Mouse (Mus musculus) gastrocnemius, adult 18-20 months (tissue): ENCODE measurements around the gene 1700023F06Rik. TPM values are rescaled to one million over a fixed set of nuclear protein-coding genes. Genes with fewer than 3 reads are reported as not detected.

Experiments used
- DNase-seq: peaks from one replicate; pipeline ENCODE4 v3.0.0; 2021; ENCODE audit warnings: low spot score
- long read RNA-seq, 2 experiments: library from polyadenylated mRNA; stranded (forward); transcript quantifications; one replicate each; pipeline ENCODE4 v2.0.0; 2021
- total RNA-seq, 2 experiments: library from RNA; stranded (reverse); gene quantifications; 2 replicates each; pipeline ENCODE4 v1.2.3; 2021

Gene 1700023F06Rik
- total RNA-seq = not detected
- long read RNA-seq, experiment 1 = 0 reads
- long read RNA-seq, experiment 2, partial matches to known transcripts = 1 of 1 reads
- long read RNA-seq, experiment 2, other reads (novel, unspliced or antisense) = 0 of 1 reads

DNA sequence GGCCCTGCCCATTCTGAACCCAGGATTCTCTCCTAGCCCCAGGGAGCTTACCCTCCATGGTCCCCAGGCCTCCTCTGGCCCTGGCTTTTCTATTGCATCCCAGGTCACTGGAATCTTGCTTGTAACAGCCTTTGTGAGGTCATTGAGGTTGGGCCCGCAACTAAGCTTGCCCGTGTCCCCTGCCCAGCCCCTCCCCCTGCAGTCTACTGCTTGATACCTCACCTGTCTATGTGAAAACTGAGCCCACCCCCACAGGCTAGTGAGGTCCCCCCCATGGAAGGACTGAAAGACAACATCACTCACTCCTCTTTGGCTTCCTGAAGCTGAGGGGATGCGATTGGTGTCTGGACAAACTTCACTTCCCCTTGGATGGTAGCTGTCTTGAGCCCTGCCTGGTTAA, at the start of gene 1700023F06Rik:
1700023F06Rik (minus strand) TSS at position 101 of the 400 bp plus-strand sequence.
- DNase-seq = no peak

DNA sequence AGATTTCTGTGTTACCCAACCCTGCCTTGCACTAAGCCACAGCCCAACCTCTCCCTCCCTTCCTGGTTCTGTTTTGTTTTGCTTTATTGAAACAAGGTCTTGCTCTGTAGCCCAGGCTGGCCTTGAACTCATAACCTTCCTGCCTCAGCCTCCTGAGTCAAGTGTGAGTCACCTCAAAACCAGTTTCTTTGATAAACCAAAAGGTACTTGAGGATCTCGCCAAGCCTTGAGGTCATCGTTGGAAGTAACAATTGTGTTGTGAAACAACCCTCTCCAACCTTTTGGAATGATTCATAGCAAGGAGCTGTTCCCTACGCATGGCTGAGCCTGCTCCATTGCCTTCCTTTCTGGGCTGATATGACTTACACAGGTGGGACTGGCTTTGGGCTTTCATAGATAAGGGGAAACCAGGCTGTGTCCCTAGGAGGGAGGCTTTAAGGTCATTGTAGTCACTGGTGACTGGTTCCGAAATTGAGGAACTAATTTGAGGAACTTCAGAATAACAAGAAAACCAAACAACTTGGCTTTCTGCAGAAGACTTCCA, 49.7 kb upstream of the 1700023F06Rik start:
- DNase-seq = no peak

DNA sequence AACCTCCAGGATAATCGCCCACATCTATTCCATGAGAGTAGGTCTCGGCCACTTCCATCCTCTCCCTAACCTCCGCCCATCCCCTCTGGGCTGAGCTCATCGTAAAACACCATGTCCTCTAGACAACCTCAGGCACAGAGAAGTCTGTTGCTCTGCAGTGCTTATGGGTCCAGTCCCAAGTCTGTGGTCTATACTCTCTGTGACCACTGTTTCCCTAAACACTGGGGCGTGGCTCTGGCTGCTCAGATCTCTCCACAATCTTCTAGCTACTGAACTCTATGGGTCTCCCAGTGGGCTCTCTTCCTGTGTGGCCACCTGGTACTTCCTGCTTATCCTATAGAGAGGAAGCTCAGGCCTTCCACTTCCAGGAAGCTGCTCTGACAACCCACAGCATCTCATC, 45.2 kb upstream of the 1700023F06Rik start:
- DNase-seq = no peak

- DNase-seq = no peak
These were observed 44.0 kb upstream of the 1700023F06Rik start for GRCm38 (mm10) chr11:103252380-103252779.

DNA sequence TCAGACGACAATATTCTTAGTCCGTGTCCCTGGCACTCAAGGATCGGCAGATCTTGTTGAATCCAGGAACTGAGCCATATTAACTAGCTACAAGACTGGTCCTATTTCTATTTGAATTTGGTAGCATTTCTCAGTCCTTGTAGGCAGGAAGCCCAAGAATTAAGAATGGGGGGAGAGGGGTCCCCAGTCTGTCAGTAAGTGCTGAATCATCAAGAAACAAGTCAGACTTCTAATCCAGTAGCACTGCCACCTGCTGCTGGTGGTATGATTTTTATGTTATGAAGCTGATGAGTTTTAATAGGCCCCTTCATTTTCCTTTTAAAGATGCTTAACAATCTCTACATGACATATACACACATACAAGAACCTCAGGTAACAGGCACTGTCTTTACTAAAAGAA, 42.0 kb upstream of the 1700023F06Rik start:
- no peak for DNase-seq

GRCm38 (mm10) chr11:103249509-103249908, 41.2 kb upstream of the 1700023F06Rik start:
- no peak for DNase-seq

- DNase-seq = no peak
These were observed 40.5 kb upstream of the 1700023F06Rik start for GRCm38 (mm10) chr11:103248837-103249236.

GRCm38 (mm10) chr11:103247504-103248177, 39.3 kb upstream of the 1700023F06Rik start:
- DNase-seq = peak; percentile 65

GRCm38 (mm10) chr11:103246731-103247290, 38.5 kb upstream of the 1700023F06Rik start:
- no peak for DNase-seq

DNA sequence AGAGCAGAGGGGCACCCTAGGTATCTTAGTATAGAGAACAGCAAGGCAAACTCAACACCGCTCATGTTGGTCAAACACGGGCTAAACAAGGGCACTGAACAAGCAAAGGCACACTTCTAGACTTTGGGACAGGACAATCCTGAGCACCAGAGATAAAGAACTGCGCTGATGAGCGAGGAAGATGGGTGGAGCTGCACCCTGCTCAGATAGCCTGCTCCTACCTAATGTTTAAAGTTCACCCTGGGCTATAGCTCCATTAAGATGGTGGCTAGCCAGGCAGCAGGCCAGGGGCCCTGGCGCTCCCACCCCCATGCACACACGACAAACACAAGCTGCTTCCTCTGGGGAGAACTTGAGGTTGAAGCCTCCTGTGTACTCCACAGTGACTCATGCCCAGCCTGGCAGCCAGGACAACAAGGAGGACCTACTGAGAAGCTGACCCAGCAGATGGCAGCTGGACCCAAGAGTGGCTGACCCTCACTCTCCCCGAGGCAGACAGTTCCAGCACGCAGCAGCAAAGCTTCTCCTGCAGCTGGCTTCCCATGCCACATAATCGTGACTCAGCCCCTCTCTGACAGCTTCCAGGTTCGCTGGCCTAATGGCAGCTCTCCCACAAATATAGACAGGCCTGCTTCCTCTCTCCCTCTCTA, 37.8 kb upstream of the 1700023F06Rik start:
- DNase-seq = peak; percentile 61

DNA sequence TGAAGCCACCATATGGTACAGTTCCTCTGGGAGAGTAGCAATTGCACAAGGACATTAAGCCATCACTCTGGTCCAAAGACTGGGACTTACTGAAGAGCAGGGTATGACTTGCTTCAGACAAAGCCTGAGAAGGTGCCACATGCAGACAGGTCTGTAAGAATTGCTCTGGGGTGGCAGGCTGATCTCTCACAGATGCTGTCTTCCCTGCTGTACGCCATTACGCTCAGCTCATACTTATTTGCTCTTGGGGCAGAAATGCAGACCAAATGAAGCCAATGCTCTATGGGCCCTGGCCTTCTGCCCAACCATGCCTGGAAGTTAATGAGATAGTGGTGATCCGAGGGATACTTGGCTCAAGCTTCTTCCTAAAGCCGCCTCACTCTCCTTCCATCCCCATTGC, 36.5 kb upstream of the 1700023F06Rik start:
- no peak for DNase-seq

DNA sequence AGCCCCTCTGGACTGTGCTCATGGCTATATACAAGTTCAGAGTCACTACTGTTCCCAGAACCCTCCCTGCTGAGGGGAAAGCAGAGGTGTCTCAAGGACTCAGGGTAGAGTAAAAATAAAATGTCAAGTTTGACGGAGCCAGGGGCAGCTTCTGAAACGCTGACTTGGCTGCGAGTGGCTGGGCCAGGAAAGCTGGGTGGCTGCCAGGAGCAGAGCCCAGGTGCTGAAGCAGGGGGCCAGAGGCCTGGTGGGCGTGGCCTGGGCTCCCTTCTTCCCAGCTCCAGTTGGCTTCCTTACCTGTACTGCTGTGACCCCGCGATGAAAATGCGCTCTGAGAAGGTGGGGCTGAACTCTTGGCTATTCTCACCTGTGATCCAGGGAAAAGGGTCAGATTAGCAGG, 32.4 kb upstream of the 1700023F06Rik start:
- DNase-seq = peak; percentile 78

DNA sequence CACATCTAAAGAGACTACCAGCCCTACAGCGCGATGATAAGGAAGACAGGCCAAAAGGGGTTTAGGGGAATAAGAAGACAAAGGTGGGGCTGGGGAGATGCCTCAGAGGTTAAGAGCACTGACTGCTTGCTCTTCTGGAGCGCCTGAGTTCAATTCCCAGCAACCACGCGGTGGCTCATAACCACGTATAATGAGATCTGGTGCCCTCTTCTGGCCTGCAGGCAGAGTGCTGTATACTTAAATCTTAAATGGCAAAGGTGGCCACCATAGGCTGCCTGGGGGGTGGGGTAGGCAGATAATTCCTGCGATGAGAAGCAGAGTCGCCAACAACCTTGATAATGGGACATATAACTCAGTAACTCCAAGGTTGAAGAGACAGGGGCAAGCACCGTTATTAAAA, 29.4 kb upstream of the 1700023F06Rik start:
- no peak for DNase-seq

GRCm38 (mm10) chr11:103236903-103237302, 28.5 kb upstream of the 1700023F06Rik start:
- DNase-seq = peak; percentile 50

GRCm38 (mm10) chr11:103236431-103236830, 28.1 kb upstream of the 1700023F06Rik start:
- no peak for DNase-seq

- DNase-seq = peak; percentile 83
These were observed 27.3 kb upstream of the 1700023F06Rik start for GRCm38 (mm10) chr11:103235702-103236101.

GRCm38 (mm10) chr11:103234447-103234846, 26.1 kb upstream of the 1700023F06Rik start:
- DNase-seq = peak; percentile 38

GRCm38 (mm10) chr11:103232966-103233365, 24.6 kb upstream of the 1700023F06Rik start:
- DNase-seq = peak; percentile 86

- DNase-seq = no peak
These were observed 23.0 kb upstream of the 1700023F06Rik start for GRCm38 (mm10) chr11:103231367-103231766.

DNA sequence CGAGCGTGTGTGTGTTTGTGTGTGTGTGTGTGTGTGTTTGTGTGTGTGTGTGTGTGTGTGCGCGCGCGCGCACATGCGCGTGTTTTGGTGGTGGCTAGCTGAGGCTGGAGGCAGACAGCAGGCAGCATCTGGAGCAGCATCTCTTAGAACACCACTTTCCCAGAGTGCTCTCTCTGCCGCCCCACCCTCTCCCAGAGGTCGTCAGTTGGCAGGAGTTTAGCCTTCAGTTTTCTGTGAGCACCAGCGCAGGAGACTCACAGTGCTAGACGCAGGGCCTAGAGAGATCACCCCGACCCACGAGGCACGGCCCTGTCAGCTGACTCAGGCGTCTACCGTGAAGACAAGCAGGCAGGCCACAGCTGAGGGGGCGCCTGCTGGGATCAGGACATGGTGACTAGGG, 22.3 kb upstream of the 1700023F06Rik start:
- DNase-seq = peak; percentile 78

DNA sequence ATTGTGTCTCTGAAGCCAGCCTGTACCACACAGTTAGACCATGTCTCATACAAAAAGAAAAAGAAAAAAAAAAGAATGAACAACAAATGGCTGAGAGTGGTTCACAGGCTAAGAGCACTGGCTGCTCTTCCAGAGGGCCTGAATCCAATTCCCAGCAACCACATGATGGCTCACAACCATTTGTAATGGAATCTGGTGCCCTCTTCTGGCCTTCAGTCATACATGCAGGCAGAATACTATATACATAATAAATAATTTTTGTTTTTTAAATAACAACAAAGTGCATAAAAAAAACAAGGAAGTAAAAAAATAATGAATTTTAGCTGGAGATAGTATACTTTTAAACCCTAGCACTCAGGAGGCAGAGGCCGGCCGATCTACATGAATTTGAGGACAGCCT, 21.2 kb upstream of the 1700023F06Rik start:
- DNase-seq = no peak

DNA sequence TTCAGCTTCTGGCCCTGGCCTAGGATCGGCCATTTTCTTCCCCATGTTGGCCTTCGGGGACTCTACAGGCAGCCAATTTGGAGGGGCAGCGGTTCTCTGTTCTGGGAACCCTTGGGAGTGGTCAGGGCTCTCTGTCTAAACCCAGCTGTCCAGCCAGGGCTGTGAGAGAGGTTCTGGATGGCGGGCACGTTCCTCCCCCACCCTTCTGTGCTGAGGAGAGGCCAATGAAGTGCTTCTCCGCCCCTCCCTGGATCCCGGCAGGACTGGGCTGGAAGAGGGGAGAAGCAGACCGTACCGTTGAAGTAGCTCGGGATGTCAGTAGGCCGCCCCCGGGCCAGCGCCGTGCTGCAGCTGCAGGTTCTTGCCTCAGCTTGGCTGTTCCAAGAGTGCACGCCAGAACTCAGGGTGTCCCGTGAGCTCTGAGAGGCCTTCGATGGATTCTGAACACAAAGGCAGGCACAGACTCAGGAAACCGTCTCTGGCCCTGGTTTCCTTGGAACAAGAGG, 15.6 kb upstream of the 1700023F06Rik start:
- DNase-seq = peak; percentile 66
